Mouse (Mus musculus): ENCODE measurements around the gene Sccpdh. TPM values are rescaled to one million over a fixed set of nuclear protein-coding genes. Genes with fewer than 3 reads are reported as not detected.
"Not testable (repeated sequence)": the region's sequence is repeated elsewhere in the genome, so short reads cannot be mapped to it uniquely, and the experiment has no call there.

The Sccpdh gene
- polyA plus RNA-seq, 1 experiment from 2014 or later, result 67.5 TPM

DNA sequence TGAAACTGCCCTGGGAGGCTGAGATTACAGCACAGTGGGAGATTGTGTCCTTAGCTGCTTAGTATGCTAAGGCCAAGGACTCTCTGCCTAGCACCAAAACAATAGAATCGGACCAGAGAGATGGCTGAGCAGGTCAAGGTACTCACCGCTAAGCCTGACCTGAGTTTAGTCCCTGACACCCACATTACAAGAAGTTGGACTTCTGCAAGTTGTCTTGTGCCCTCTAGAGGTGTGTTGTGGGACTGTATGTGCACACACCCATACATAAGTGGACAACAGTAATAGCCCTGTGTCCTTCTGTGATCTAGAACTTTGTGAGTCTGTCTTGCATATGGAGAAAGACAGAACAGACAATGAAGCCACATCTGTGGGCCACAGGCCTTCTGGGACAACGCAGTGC lies 33.9 kb upstream of the Sccpdh start:
- in situ Hi-C loops (cut with MboI; ENCODE audit: low pct_unique_long_range_greater_than_20kb), result loop anchor here (10.0 kb wide), 1 partner anchor 101 kb away; no protein-coding TSS in a partner anchor
- TF ChIP-seq CTCF (IDR thresholded peaks at IDR 0.05), result peak; percentile 24
- no peaks in the 10 kb centered on the region for H3K27me3 ChIP-seq
- ChIA-PET POLR2A (interaction anchor here (0.5 kb wide), 1 partner anchor 1033 kb away, joined by 8 read pairs; no protein-coding TSS in a partner anchor), CTCF (interaction anchor here (0.7 to 2.7 kb wide), 7 partner anchors 9 to 132 kb away, joined by 3 to 14 read pairs (median 5); partner anchors contain the start of gene Smyd3)
- ATAC-seq, result no peak
- no peak for DNase-seq (ENCODE audit: low read depth, low spot score)

DNA sequence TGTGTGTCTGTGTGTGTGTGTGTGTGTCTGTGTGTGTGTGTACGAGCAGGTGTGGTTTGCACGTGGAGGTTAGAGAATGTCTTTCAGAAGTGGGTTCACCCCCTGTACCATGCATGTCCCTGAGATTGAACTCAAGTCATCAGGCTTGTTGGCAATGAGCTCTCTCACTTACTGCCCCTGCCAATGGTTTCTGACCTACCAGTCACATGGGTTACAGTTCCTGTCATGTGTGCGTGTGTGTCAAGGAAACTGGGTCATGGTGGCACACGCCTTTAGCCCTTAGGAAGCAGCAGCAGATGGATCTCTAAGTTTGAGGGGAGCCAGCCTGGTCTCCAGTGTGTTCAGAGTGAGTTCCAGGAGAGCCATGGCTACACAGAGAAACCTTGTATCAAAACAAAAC lies 25.3 kb upstream of the Sccpdh start:
- no peak for ATAC-seq
- no peak for TF ChIP-seq CTCF (IDR thresholded peaks at IDR 0.05)
- no peaks in the 10 kb centered on the region for H3K27me3 ChIP-seq
- CTCF ChIA-PET, result interaction anchor here (1.1 to 3.7 kb wide), 2 partner anchors 11 to 140 kb away, joined by 3 to 15 read pairs; no protein-coding TSS in a partner anchor
- in situ Hi-C loops (cut with MboI; ENCODE audit: low pct_unique_long_range_greater_than_20kb), result loop anchor here (10.0 kb wide), 1 partner anchor 202 kb away; no protein-coding TSS in a partner anchor
- DNase-seq (ENCODE audit: low read depth, low spot score), result no peak
- POLR2A ChIA-PET, result no interaction called here

DNA sequence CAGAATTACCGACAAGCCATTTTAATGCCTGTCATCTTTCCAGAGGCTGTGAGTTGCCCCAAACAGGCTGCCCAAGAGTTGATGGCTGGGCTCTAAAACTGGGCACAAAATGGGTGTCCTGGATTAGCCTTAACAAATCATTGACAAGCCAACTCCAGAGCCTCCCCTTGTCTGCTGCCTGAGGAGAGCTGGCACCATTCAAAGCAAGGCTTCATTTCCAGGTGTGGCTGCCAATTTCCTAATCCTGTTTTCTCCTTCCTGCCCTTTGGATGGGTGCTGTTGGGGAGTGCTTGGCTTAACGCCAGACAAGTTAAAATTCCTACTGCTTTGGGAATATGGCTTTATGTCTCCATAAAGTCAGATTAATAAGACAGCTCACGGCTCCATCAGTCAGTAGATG lies 23.9 kb upstream of the Sccpdh start:
- ChIA-PET CTCF (interaction anchor here (1.2 to 3.7 kb wide), 5 partner anchors 9 to 137 kb away, joined by 3 to 15 read pairs (median 6); no protein-coding TSS in a partner anchor), POLR2A (interaction anchor here (1.0 to 1.6 kb wide), 2 partner anchors 9 to 23 kb away, joined by 3 to 4 read pairs; no protein-coding TSS in a partner anchor)
- ATAC-seq (no peak), DNase-seq (ENCODE audit: low read depth, low spot score) (no peak)
- no peaks in the 10 kb centered on the region for H3K27me3 ChIP-seq
- in situ Hi-C loops (cut with MboI; ENCODE audit: low pct_unique_long_range_greater_than_20kb), result loop anchor here (10.0 kb wide), 1 partner anchor 201 kb away; no protein-coding TSS in a partner anchor
- TF ChIP-seq CTCF (IDR thresholded peaks at IDR 0.05), result no peak

DNA sequence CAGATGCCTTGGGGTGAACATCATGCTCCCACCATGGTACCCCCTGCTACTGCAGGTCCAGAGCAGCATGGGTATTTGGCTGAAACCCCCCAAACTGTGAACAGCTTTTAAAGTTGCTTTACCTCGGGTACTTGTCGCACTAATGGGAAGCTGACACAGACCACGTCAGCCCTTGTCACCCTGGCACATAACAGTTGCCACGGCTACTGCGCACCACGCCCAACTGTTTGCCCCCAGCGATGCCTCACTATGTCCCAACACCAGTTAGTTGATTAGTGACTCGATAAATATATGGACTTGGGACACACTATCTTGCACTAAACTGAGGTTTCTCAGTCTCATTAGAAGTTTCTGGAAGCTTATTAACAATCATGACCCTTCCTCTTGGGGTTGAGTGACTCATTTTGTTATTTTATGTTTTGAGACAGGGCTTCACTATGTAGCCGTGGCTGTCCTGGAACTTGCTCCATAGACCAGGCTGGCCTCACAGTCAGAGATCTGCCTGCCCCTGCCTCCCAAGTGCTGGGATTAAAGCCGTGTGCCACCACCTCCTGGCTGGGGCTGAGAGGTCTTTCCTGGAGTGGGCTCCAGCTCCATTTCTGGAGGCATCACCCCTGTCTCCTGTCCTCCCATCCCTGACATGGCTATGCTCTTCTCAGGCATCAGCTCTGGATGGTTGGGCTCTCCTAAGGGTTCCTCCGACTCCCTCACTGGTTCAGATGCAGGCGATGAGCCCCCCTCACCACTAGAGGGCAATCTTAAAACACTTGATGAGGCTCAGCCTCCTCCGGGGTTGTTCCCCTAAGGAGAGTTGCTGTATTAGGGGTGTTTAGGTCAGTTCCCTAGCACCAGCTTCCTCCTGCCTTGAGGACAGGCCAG lies 22.7 kb upstream of the Sccpdh start:
- DNase-seq (ENCODE audit: low read depth, low spot score), result no peak
- no peaks in the 10 kb centered on the region for H3K27me3 ChIP-seq
- ChIA-PET POLR2A (interaction anchor here (0.7 to 1.6 kb wide), 3 partner anchors 22 to 129 kb away, joined by 3 to 4 read pairs (median 3); no protein-coding TSS in a partner anchor), CTCF (interaction anchor here (0.6 to 3.7 kb wide), 16 partner anchors 8 to 202 kb away, joined by 3 to 15 read pairs (median 4); partner anchors contain the start of gene Sccpdh)
- in situ Hi-C loops (cut with MboI; ENCODE audit: low pct_unique_long_range_greater_than_20kb), result loop anchor here (10.0 kb wide), 1 partner anchor 199 kb away; no protein-coding TSS in a partner anchor
- peak; percentile 78 for TF ChIP-seq CTCF (IDR thresholded peaks at IDR 0.05)
- peak; percentile 92 for ATAC-seq

DNA sequence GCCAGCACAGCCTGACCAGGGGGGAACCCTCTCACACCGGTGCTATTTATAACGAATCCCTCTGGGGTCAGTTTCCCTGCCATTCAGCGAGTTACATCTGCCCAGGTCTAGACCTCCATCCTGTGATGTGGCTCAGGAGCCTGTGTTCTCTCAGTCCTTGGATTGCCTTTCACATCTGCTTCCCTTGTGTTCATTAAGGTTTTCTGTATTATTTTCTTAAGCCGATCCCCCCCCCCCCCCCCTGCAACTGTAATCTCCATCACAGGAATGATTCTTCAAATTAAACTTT lies 22.1 kb upstream of the Sccpdh start:
- CTCF ChIA-PET, result interaction anchor here (1.0 to 3.7 kb wide), 9 partner anchors 11 to 201 kb away, joined by 3 to 15 read pairs (median 4); no protein-coding TSS in a partner anchor
- no peak for DNase-seq (ENCODE audit: low read depth, low spot score)
- H3K27me3 ChIP-seq, result no peaks in the 10 kb centered on the region
- no peak for TF ChIP-seq CTCF (IDR thresholded peaks at IDR 0.05)
- in situ Hi-C loops (cut with MboI; ENCODE audit: low pct_unique_long_range_greater_than_20kb), result loop anchor here (10.0 kb wide), 1 partner anchor 199 kb away; no protein-coding TSS in a partner anchor
- peak; percentile 28 for ATAC-seq
- POLR2A ChIA-PET, result interaction anchor here (1.2 kb wide), 1 partner anchor 22 kb away, joined by 3 read pairs; no protein-coding TSS in a partner anchor

DNA sequence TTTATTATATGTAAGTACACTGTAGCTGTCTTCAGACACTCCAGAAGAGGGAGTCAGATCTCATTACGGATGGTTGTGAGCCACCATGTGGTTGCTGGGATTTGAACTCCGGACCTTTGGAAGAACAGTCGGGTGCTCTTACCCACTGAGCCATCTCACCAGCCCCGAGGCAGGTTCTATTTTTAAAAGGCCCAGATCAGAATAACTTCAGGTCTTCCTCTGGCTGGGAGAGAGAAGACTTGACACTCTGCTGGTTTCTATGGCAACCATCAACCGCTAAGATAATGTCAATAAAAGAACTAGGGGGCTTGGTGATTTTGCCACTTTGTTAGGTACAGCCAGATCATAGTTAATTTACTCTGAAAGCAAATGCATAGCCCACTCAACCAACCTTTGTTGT lies 19.3 kb upstream of the Sccpdh start:
- POLR2A ChIA-PET; DNase-seq (ENCODE audit: low read depth, low spot score); ATAC-seq; H3K27me3 ChIP-seq: not testable (repeated sequence)
- CTCF ChIA-PET, result interaction anchor here (1.0 kb wide), 1 partner anchor 15 kb away, joined by 3 read pairs; no protein-coding TSS in a partner anchor
- in situ Hi-C loops (cut with MboI; ENCODE audit: low pct_unique_long_range_greater_than_20kb), result loop anchor here (10.0 kb wide), 1 partner anchor 196 kb away; no protein-coding TSS in a partner anchor

DNA sequence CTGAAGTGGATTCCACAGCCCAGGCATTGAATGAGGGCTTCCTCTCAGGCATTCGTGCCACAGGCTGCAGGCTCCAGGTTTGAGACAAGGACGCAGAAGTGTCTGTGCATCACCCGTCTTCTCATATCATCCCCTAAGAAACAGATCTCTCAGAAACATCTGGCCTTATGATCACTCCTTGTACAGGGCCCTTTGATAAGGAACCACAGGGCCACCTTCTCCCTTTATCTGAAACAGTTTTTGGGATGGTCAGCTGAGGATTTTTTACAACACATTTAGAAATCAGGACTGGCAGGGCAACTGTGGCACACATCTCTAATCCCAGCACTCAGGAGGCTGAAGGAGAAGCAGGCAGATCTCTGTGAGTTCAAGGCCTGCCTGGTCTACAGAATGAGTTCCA lies 18.7 kb upstream of the Sccpdh start:
- ChIA-PET CTCF (interaction anchor here (1.0 kb wide), 2 partner anchors 14 to 16 kb away, joined by 3 read pairs; no protein-coding TSS in a partner anchor), POLR2A (no interaction called here)
- no peaks in the 10 kb centered on the region for H3K27me3 ChIP-seq
- ATAC-seq (no peak), DNase-seq (ENCODE audit: low read depth, low spot score) (no peak)
- TF ChIP-seq CTCF (IDR thresholded peaks at IDR 0.05), result no peak
- in situ Hi-C loops (cut with MboI; ENCODE audit: low pct_unique_long_range_greater_than_20kb), result loop anchor here (10.0 kb wide), 1 partner anchor 195 kb away; no protein-coding TSS in a partner anchor

DNA sequence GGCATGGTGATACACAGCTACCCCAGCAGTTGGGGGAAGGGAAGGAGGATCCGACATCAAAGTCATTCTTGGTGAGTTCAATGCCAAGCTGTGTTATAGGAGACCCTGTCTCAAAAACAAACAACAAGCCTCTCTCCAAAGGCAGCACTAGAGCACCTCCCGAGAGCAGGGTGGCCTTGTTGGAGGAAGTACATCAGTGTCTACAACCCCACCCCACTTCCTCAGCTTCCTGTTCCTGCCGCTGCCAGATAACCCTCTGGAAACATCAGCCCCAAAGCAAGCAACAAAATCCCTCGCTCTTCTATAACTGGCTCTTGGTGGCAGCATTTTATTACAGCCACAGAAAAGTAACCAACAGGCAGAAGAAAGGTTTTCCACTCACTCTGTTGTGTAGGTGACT lies 17.7 kb upstream of the Sccpdh start:
- ATAC-seq, result no peak
- CTCF ChIA-PET, result interaction anchor here (0.7 to 2.2 kb wide), 3 partner anchors 14 to 26 kb away, joined by 3 to 5 read pairs (median 3); no protein-coding TSS in a partner anchor

DNA sequence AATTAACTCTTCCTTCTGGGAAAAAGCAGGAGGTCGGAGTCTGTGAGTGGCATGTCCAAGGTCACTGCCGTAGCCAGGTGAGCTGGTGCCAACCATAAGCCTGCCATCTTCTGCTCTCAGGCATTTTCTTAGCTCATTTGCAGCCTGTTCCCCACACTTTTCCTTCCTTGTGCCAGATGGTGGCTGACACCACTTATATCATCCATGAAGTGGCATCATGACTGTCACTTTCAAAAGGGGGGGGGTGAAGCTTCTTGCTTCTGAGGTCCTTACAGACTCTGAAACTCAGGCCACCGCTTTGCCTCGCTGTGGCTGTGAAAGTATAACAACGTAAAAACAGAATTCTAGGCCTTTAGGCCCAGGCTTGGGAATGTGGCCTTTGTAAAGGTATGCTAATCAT lies 16.8 kb upstream of the Sccpdh start:
- no peak for DNase-seq (ENCODE audit: low read depth, low spot score)

More for the DNA sequence above, 17.7 kb upstream of the Sccpdh start:
- in situ Hi-C loops (cut with MboI; ENCODE audit: low pct_unique_long_range_greater_than_20kb), result no loop called here
- no peak for DNase-seq (ENCODE audit: low read depth, low spot score)
- POLR2A ChIA-PET, result interaction anchor here (1.0 kb wide), 1 partner anchor 15 kb away, joined by 3 read pairs; no protein-coding TSS in a partner anchor
- no peak for TF ChIP-seq CTCF (IDR thresholded peaks at IDR 0.05)
- H3K27me3 ChIP-seq, result no peaks in the 10 kb centered on the region

DNA sequence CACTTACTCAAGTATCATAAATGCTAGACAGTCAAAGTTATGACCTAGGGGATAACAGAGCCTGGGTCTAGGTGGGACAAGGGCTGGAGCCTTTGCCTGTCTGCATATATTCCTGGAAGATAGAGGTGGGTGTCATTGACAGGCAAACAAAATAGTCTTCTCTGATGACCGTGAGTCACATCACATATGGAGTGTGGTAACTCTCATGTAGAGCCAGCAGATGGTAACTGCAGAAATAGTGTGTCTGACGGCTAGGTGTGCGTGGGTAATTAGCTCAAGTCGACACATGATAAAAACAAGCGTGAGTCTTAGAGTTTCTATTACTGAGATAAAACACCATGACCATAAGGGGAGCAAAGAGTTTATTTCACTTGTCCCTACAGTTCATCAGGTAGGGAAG lies 4.9 kb upstream of the Sccpdh start:
- ATAC-seq, result no peak
- no peak for TF ChIP-seq CTCF (IDR thresholded peaks at IDR 0.05)
- no peak for DNase-seq (ENCODE audit: low read depth, low spot score)
- POLR2A ChIA-PET, result no interaction called here
- in situ Hi-C loops (cut with MboI; ENCODE audit: low pct_unique_long_range_greater_than_20kb), result no loop called here
- no peaks in the 10 kb centered on the region for H3K27me3 ChIP-seq
- CTCF ChIA-PET, result interaction anchor here (1.3 to 1.5 kb wide), 3 partner anchors 14 to 39 kb away, joined by 3 to 8 read pairs (median 3); no protein-coding TSS in a partner anchor

More for the DNA sequence above, 16.8 kb upstream of the Sccpdh start:
- no peaks in the 10 kb centered on the region for H3K27me3 ChIP-seq
- TF ChIP-seq CTCF (IDR thresholded peaks at IDR 0.05), result no peak
- in situ Hi-C loops (cut with MboI; ENCODE audit: low pct_unique_long_range_greater_than_20kb), result no loop called here
- POLR2A ChIA-PET, result no interaction called here
- CTCF ChIA-PET, result interaction anchor here (2.2 kb wide), 1 partner anchor 13 kb away, joined by 5 read pairs; no protein-coding TSS in a partner anchor
- no peak for ATAC-seq

Measured in Patski (cell line).